Mouse (Mus musculus): ENCODE measurements around the gene Dbr1. TPM values are rescaled to one million over a fixed set of nuclear protein-coding genes. Genes with fewer than 3 reads are reported as not detected.
"Not testable (repeated sequence)": the region's sequence is repeated elsewhere in the genome, so short reads cannot be mapped to it uniquely, and the experiment has no call there.

Dbr1 gene
- 10 to 100 TPM; 18.4 to 23.7 TPM for polyA plus RNA-seq (2017; shearing (Covaris generic))

GRCm38 (mm10) chr9:99575677-99576480 is at the start of gene Dbr1:
Gene Dbr1 (plus strand): TSS chr9:99575799.
- ATAC-seq = peak; percentile 95

GRCm38 (mm10) chr9:99531865-99532264 is 43.7 kb upstream of the Dbr1 start:
- no peak for ATAC-seq

GRCm38 (mm10) chr9:99546259-99546658 is 29.3 kb upstream of the Dbr1 start:
- ATAC-seq = peak; percentile 43

GRCm38 (mm10) chr9:99552068-99552467 is 23.5 kb upstream of the Dbr1 start:
- ATAC-seq = no peak

- ATAC-seq = no peak
Measured at GRCm38 (mm10) chr9:99553049-99553448, 22.6 kb upstream of the Dbr1 start.

- ATAC-seq = no peak
Measured at GRCm38 (mm10) chr9:99554052-99554451, 21.5 kb upstream of the Dbr1 start.

- no peak for ATAC-seq
Measured at GRCm38 (mm10) chr9:99555253-99555652, 20.3 kb upstream of the Dbr1 start.

GRCm38 (mm10) chr9:99557580-99558300 is 17.9 kb upstream of the Dbr1 start:
- ATAC-seq = no peak

GRCm38 (mm10) chr9:99558824-99559556 is 16.6 kb upstream of the Dbr1 start:
- ATAC-seq = no peak

- ATAC-seq = no peak
Measured at GRCm38 (mm10) chr9:99559557-99559904, 16.1 kb upstream of the Dbr1 start.

- ATAC-seq = peak; percentile 77
Measured at GRCm38 (mm10) chr9:99560389-99560788, 15.2 kb upstream of the Dbr1 start.

GRCm38 (mm10) chr9:99563714-99564113 is 11.9 kb upstream of the Dbr1 start:
- ATAC-seq = no peak

GRCm38 (mm10) chr9:99568023-99568346 is 7.6 kb upstream of the Dbr1 start:
- ATAC-seq = peak; percentile 2

GRCm38 (mm10) chr9:99568347-99569070 is 7.1 kb upstream of the Dbr1 start, which contains the start of gene Armc8:
Gene Armc8 (minus strand): TSS chr9:99568899.
- ATAC-seq = peak; percentile 89

GRCm38 (mm10) chr9:99569071-99569397 is 6.6 kb upstream of the Dbr1 start:
- no peak for ATAC-seq

GRCm38 (mm10) chr9:99580655-99581054 is 5.1 kb downstream of the Dbr1 start:
- ATAC-seq = peak; percentile 67

- peak; percentile 49 for ATAC-seq
Measured at GRCm38 (mm10) chr9:99587505-99588202, 12.1 kb downstream of the Dbr1 start.

GRCm38 (mm10) chr9:99591144-99591543 is 15.5 kb downstream of the Dbr1 start:
- ATAC-seq = no peak

- not testable (repeated sequence) for ATAC-seq
Measured at GRCm38 (mm10) chr9:99599127-99599526, 23.5 kb downstream of the Dbr1 start.

- no peak for ATAC-seq
Measured at GRCm38 (mm10) chr9:99603566-99603965, 28.0 kb downstream of the Dbr1 start.

GRCm38 (mm10) chr9:99612202-99612601 is 36.6 kb downstream of the Dbr1 start, which contains the start of gene A4gnt:
Gene A4gnt (plus strand): TSS chr9:99612502.
- no peak for ATAC-seq

GRCm38 (mm10) chr9:99619688-99620087 is 44.1 kb downstream of the Dbr1 start:
- ATAC-seq = no peak

Data from activated CD4-positive, CD25-positive, alpha-beta regulatory T cell, adult 4 months (primary cell).